Mouse (Mus musculus): ENCODE data around the gene A230050P20Rik.

DNA sequence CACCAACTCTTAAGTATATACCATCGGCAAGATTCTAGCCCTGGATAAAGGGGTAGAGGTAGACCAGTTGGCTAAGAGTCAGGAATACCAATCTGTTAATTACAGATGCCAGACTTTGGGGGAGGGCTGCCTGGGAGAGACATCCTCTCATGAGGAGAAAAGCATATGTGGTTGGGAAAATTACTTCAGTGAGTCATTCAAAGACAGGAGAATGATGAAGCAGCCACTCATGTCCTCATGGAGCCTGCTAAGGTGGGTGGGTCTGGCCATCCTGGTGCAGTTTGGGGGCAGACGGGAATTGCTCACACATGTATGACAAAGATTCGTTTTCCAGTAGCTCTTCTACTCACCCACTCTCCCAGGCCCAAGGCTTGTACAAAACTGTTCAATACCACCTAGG is 45.6 kb upstream of the A230050P20Rik start:
- TF ChIP-seq POLR2A (IDR thresholded peaks at IDR 0.05; ENCODE audit: low read depth, low read length) (no peak), CTCF (IDR thresholded peaks at IDR 0.05; ENCODE audit: extremely low read depth, insufficient read length, insufficient replicate concordance, low read depth, low read length) (no peak)
